Mouse (Mus musculus) limb, embryonic 13.5 days (tissue): ENCODE measurements around the gene Med7. TPM values are rescaled to one million over a fixed set of nuclear protein-coding genes. Genes with fewer than 3 reads are reported as not detected.
A peak's percentile ranks its signal among the peaks of the same experiment; 100 is the strongest.

ENCODE experiments used
- ATAC-seq: fragments of 200-750 bp; cut with Nextera tagmentation; 2 replicates; pipeline ENCODE4 v1.8.0; 2017; ENCODE audit warnings: low read depth, moderate number of reproducible peaks, moderate TSS enrichment; ENCODE audit not compliant: low FRiP score
- H3K27ac ChIP-seq: fragments of 300-500 bp; sonication (generic); 2 replicates; pipeline ENCODE4 v1.5.1; 2015; ENCODE audit warnings: inconsistent platforms, mild to moderate bottlenecking, moderate library complexity
- H3K27me3 ChIP-seq: fragments of 300-500 bp; sonication (generic); 2 replicates; pipeline ENCODE4 v1.6.1; 2015; ENCODE audit warnings: mild to moderate bottlenecking, inconsistent platforms
- H3K36me3 ChIP-seq: fragments of 300-500 bp; sonication (generic); 2 replicates; pipeline ENCODE4 v1.6.1; 2015; ENCODE audit warnings: inconsistent platforms, mild to moderate bottlenecking, moderate library complexity
- H3K4me1 ChIP-seq: fragments of 300-500 bp; sonication (generic); 2 replicates; pipeline ENCODE4 v1.6.1; 2015; ENCODE audit warnings: inconsistent platforms
- H3K4me2 ChIP-seq: fragments of 300-500 bp; sonication (generic); replicated peaks from 2 replicates; pipeline ENCODE4 v1.6.1; 2015; ENCODE audit warnings: inconsistent platforms, mild to moderate bottlenecking, moderate library complexity
- H3K4me3 ChIP-seq: fragments of 300-500 bp; sonication (generic); 2 replicates; pipeline ENCODE4 v1.5.1; 2015; ENCODE audit warnings: moderate library complexity, mild to moderate bottlenecking, inconsistent platforms
- H3K9ac ChIP-seq: fragments of 300-500 bp; sonication (generic); 2 replicates; pipeline ENCODE4 v1.6.1; 2015; ENCODE audit warnings: mild to moderate bottlenecking, inconsistent platforms
- H3K9me3 ChIP-seq: fragments of 300-500 bp; sonication (generic); 2 replicates; pipeline ENCODE4 v1.6.1; 2016; ENCODE audit warnings: inconsistent platforms
- WGBS: fragments of 180-500 bp; shearing (Covaris S2); methylation state at CpG from one replicate; pipeline ENCODE4 v1.1.7; 2015; 5-methylcytosine and 5-hydroxymethylcytosine counted together
- polyA plus RNA-seq: library from polyadenylated mRNA; unstranded; fragments of >200 nt; fragmentation: Nextera tagmentation; extraction: Ambion mirVana; gene quantifications from 2 replicates; pipeline ENCODE4 v1.2.1, GENCODE M21; 2015

The Med7 gene
- polyA plus RNA-seq, 1 experiment from 2014 or later: 83.4 TPM

DNA sequence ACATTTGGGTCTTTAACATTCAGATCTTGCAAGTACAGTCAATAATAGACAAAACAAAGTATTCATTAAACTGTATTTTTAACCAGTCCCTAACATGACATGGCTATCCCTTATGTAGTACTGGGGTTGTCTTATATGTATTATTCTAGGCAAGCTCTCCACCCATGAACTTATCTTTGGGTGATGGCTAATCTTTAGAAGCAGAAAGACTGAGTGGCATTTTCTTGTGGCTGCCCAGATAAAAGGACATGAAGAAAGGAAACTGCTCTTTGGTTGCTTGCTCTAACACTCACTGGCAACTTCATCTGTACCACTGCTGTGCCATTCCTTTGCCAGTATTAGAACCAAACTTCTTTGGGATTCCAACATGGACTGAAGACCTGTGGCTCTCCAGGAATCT, 1.4 kb upstream of the Med7 start:
- Histone ChIP-seq H3K4me2 (no peak overlapping the region), H3K4me1 (peaks cover 9% of the 10 kb centered on the region), H3K27ac (no peak overlapping the region), H3K27me3 (no peaks in the 10 kb centered on the region), H3K4me3 (no peak overlapping the region), H3K9me3 (no peaks in the 10 kb centered on the region), H3K9ac (no peak overlapping the region), H3K36me3 (peaks cover 11% of the 10 kb centered on the region)
- ATAC-seq: no peak

DNA sequence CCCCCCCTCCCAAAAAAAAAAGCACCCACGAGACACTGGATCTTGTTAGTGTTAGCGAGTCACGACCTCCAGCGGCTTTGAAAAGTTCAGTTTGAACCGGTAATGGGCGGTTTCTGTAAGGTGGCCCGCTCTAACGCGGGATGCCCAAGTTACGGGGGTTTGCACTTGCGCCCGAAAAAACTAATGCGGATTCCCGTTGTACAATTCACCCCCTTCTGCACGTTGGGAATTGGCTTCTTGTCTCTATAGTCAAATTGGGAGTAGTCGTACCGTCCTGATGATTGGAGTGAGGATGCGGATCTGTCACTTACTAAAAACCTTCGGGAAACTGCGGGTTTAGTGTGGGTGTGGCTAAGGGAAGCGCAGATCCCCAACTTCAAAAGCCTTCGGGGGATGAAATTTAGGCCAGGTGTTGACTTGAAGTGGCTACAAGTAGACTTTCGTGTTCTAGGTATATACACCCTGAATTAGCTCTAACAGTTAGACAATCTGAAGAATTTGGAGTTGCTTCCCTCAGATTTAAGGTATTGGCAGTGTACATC, 805 bp downstream of the Med7 start:
- peak overlapping the region; percentile 97 for H3K4me3 ChIP-seq
- peak overlapping the region; percentile 94 for H3K9ac ChIP-seq
- under 1% methylated on average over 23 of the region's 23 CpGs for WGBS
- no peak for ATAC-seq
- H3K4me1 ChIP-seq: peaks cover 9% of the 10 kb centered on the region
- no peaks in the 10 kb centered on the region for H3K27me3 ChIP-seq
- H3K36me3 ChIP-seq: peaks cover 29% of the 10 kb centered on the region
- peak overlapping the region; percentile 78 for H3K4me2 ChIP-seq
- H3K27ac ChIP-seq: peak overlapping the region; percentile 88; the same call in 1 of the 2 replicates
- no peaks in the 10 kb centered on the region for H3K9me3 ChIP-seq

DNA sequence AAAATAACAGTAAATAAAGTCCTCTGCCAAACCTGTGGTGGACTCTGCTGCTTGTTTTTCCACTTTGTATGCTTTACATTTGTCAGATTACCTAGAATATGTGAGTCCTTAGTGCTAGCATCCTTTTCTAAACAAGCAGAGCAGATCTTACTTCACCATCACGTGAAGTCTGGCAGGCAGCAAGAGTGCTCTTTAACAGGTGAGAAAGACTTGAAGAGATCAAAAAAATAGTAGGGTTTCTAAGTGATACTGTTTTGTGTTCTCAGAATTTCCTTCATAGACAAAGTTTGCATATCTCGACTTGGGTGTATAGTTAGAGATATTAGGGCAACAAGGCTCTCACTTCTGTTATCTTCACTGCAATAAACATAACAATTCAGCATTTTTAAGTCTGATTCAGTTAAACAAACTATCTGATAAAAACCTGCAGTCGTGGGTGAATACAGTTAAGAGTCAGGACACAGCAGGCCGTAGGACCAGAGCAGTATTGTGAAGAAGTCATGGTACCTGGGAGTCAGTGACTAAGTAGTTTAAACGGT, 2.3 kb downstream of the Med7 start:
- 94% methylated on average over 5 of the region's 5 CpGs for WGBS

DNA sequence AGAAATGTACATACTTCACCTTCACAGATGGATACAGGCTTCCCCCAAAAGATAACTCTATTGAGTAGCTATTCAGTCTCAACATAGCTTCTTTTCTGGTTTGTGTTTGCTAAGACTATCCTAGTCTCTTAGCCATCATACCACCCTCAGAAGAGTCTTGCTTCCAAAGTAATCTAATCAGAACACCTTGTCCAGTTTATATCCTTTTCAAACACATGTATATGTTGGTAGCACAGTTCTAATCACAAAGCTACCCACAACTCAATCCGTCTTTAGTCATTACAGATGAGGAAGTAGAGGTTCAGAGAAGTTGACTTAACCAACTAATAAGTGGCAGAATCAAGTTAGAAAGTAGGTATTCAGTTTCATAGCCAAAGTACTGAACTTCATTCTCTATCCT, 5.0 kb downstream of the Med7 start:
- Histone ChIP-seq H3K9ac (no peak overlapping the region), H3K9me3 (no peaks in the 10 kb centered on the region), H3K4me3 (no peak overlapping the region), H3K27ac (no peak overlapping the region), H3K4me1 (peaks cover 5% of the 10 kb centered on the region; the same call in 1 of the 2 replicates), H3K36me3 (peaks cover 35% of the 10 kb centered on the region), H3K27me3 (no peaks in the 10 kb centered on the region), H3K4me2 (no peak overlapping the region)
- ATAC-seq: no peak
- 95% methylated on average over 1 of the region's 1 CpGs for WGBS

More for the DNA sequence above, 2.3 kb downstream of the Med7 start:
- Histone ChIP-seq H3K36me3 (peaks cover 35% of the 10 kb centered on the region), H3K9me3 (no peaks in the 10 kb centered on the region), H3K4me1 (peaks cover 9% of the 10 kb centered on the region), H3K27me3 (no peaks in the 10 kb centered on the region), H3K4me2 (no peak overlapping the region), H3K9ac (no peak overlapping the region), H3K27ac (no peak overlapping the region), H3K4me3 (no peak overlapping the region)
- no peak for ATAC-seq

DNA sequence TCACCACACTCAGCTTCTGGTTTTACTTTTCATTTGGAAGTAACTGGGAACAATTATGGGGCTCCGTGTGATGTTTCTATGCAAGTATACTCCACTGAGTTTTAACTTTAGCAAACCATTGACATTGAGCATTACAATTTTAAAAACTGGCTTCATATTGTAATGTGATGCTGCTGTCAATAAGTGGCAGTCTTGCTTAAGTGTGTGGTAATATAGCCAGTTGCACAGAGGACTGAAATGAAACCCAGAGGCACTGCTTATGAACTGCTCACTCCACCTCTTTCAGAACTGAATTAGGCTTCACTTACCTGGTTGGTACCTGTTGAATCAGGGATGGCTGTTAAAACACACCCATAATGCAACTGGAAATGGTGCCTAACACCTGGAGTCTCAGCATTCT, 6.4 kb downstream of the Med7 start:
- Histone ChIP-seq H3K27ac (no peak overlapping the region), H3K4me2 (no peak overlapping the region), H3K27me3 (no peaks in the 10 kb centered on the region), H3K9me3 (no peaks in the 10 kb centered on the region), H3K9ac (no peak overlapping the region), H3K4me3 (no peak overlapping the region), H3K4me1 (0 out of 2 replicates have a peak, but pooled peaks cover under 1% of the 10 kb centered on the region), H3K36me3 (peaks cover 35% of the 10 kb centered on the region)
- 76% methylated on average over 1 of the region's 1 CpGs for WGBS
- ATAC-seq: no peak

DNA sequence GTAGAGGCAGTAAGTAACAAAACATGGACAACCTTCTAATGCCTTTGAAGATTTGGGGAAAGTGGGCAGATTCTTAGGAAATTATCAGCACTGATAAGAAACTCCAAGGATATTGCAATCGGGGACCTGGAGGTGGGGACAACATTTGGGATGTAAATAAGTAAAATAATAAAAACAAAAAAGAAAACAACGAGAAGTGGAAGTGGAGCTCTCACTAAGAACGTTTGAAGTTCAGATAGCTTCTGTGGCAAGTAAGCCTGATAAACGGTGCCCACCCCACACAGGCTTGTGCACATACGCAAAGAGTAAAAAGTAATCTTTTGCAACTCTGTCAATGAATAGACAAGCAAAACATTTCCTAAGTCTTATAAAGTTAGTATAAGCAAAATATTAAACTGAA, 7.3 kb downstream of the Med7 start:
- 90% methylated on average over 5 of the region's 5 CpGs for WGBS
- peaks cover 35% of the 10 kb centered on the region for H3K36me3 ChIP-seq
- no peaks in the 10 kb centered on the region for H3K9me3 ChIP-seq

DNA sequence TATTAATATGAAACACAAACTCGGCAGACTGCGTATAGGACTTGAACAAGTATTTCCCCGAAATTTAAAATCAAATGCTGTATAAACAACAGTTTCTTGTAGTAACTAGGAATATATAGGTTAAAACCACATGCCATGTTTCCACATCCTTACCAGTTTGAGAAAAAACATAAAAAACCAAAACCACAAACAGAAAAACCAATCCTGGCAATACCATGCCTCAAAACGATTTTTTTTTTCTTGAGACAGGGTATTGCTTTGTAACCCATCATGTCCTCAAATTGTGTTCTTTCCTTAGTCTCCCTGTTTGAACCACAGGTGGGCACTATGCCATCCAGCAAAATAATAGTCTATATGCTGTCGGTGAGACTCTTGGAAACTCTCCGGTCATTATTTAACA, 9.4 kb downstream of the Med7 start:
- no peak overlapping the region for H3K9ac ChIP-seq
- no peak overlapping the region for H3K4me3 ChIP-seq
- H3K36me3 ChIP-seq: peaks cover 16% of the 10 kb centered on the region
- H3K27me3 ChIP-seq: no peaks in the 10 kb centered on the region
- H3K9me3 ChIP-seq: no peaks in the 10 kb centered on the region
- WGBS: 87% methylated on average over 6 of the region's 6 CpGs
- no peak overlapping the region for H3K27ac ChIP-seq
- H3K4me1 ChIP-seq: no peaks in the 10 kb centered on the region
- ATAC-seq: no peak
- H3K4me2 ChIP-seq: no peak overlapping the region

More for the DNA sequence above, 7.3 kb downstream of the Med7 start:
- no peak for ATAC-seq
- H3K4me2 ChIP-seq: no peak overlapping the region
- no peaks in the 10 kb centered on the region for H3K27me3 ChIP-seq
- no peaks in the 10 kb centered on the region for H3K4me1 ChIP-seq
- H3K4me3 ChIP-seq: no peak overlapping the region
- H3K9ac ChIP-seq: no peak overlapping the region
- no peak overlapping the region for H3K27ac ChIP-seq

DNA sequence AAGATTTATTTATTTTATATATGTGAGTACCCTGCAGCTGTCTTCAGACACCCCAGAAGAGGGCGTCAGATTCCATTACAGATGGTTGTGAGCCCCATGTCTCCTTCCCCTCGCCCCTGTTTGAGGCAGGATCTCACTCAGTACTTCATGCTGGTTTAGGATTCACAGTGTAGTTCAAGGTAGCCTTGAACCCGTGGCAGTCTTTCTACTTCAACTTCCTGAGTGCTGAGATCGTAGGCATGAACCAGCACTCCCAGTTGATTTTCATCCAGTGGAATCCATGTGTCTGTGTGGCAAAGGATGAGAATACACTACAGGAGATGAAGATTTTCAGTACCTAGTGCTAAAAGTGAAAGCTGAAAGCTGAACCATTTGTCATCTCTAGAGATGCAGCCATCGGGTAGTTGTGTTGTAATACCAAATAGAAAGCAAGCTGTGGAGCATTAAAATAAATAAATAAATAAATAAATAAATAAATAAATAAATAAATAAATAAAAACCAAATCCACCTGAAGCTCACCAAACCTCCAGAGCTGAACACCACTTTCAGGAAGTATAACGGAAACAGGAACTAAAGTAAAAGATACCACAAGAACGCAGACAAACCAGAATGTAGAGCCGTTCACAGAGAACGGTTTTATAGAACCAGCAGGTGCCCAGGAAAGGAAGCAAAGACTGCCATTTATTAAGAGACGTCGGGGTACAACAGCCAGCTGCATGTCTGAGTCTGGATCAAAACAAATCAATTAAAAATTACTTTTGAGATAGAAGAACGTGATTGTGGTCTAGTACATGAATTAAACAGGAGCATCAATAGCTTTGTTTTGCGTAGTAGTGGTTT, 11.1 kb downstream of the Med7 start:
- no peak overlapping the region for H3K4me3 ChIP-seq
- peaks cover 6% of the 10 kb centered on the region for H3K36me3 ChIP-seq
- H3K27ac ChIP-seq: no peak overlapping the region
- H3K27me3 ChIP-seq: no peaks in the 10 kb centered on the region
- no peak overlapping the region for H3K9ac ChIP-seq
- H3K4me2 ChIP-seq: no peak overlapping the region
- H3K9me3 ChIP-seq: no peaks in the 10 kb centered on the region
- WGBS: 72% methylated on average over 13 of the region's 13 CpGs
- no peaks in the 10 kb centered on the region for H3K4me1 ChIP-seq
- ATAC-seq: no peak

DNA sequence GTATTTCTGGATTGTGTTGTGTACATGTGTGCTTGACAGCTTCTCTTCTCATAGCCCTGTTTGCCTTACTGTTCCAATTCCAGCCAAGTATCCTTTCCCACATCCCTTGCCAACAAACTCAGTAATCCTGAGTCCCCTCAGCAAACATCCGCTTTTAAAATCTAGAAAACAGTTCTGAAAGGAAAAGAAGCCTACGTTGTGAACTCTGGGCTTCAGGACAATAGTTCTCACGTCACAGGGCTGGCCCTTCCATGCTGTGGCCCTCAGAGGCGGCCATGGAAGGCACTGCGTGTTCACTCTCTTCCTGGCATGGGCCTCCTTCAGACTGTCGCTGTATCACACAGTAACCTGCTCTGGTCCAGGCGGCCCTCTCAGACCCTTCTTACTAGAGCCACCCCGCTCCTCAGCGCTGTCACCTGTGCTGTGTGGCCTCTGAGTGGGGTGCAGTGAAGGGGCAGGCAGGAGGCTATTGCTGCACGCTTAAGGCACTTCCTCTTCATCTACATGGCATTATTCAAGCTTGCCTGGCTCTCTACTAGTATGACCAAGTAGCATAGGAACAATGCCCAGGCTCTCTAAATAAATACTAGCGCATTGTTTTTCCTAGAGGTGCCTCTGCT, 12.8 kb downstream of the Med7 start:
- Histone ChIP-seq H3K4me3 (no peak overlapping the region), H3K9me3 (no peaks in the 10 kb centered on the region), H3K36me3 (no peaks in the 10 kb centered on the region; the same call in 1 of the 2 replicates), H3K4me1 (no peaks in the 10 kb centered on the region), H3K4me2 (no peak overlapping the region), H3K9ac (no peak overlapping the region), H3K27ac (no peak overlapping the region), H3K27me3 (no peaks in the 10 kb centered on the region)
- ATAC-seq: no peak
- 82% methylated on average over 11 of the region's 11 CpGs for WGBS

DNA sequence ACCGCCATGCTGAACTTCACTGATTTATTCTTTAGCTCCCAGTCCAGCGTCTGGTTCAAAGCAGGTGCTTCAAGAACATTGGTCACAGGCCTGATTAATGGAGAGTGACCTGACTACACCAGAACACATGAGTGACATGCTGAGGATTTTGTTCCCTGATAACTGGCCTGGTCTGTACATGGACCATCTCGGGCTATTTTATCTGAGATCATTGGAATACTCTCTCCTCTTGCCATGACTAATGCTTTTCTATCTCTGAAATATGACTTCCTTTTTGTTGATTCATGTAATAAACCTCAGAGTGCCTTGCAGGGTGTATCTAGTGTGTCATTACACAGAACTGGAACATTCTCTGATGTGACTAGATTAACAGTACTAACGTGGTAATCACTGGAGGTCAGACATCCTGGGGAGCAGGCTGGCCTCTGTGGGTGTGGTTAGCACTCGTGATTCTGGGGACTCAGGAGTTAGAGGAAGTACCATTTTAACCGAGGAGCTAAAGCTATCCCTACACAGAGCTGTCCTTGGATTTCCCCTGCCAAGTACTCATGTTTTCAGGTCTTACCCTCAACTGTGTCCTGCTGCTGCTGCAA, 17.8 kb downstream of the Med7 start, which contains the start of gene Havcr2:
Gene Havcr2 (plus strand): TSS at position 483 of the 593 bp plus-strand sequence.
- H3K4me1 ChIP-seq: 0 out of 2 replicates have a peak, but pooled peaks cover 2% of the 10 kb centered on the region
- H3K36me3 ChIP-seq: no peaks in the 10 kb centered on the region
- H3K4me3 ChIP-seq: no peak within 1 kb of the TSS
- no peak for ATAC-seq
- no peaks in the 10 kb centered on the region for H3K27me3 ChIP-seq
- no peak within 1 kb of the TSS for H3K27ac ChIP-seq
- no peak within 1 kb of the TSS for H3K9ac ChIP-seq
- no peak within 1 kb of the TSS for H3K4me2 ChIP-seq
- H3K9me3 ChIP-seq: no peaks in the 10 kb centered on the region
- 79% methylated on average over 6 of the region's 6 CpGs for WGBS

DNA sequence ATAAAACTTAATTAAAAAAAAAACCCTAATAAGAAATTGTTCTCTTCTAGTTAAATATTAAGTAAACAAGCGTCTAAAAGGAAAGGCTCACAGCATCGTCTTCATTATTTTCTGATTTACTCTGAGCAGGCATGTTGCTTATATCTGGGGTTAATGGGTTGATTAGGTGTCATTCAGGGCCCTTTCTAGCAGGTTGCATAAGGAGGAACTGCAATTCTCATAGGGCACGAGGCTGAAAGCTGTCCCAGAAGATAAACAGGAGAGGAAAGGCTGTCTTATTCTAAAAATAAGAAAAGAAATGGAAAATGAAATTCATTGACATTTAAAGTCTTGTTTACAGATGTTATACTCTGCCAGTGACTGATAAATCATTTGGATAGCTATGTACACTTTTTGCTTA, 23.2 kb downstream of the Med7 start:
- WGBS: 64% methylated on average over 3 of the region's 3 CpGs
- Histone ChIP-seq H3K4me2 (no peak overlapping the region), H3K9ac (no peak overlapping the region), H3K4me3 (no peak overlapping the region), H3K4me1 (peaks cover 9% of the 10 kb centered on the region; the same call in 1 of the 2 replicates), H3K36me3 (no peaks in the 10 kb centered on the region), H3K9me3 (no peaks in the 10 kb centered on the region), H3K27me3 (no peaks in the 10 kb centered on the region), H3K27ac (no peak overlapping the region)
- no peak for ATAC-seq

DNA sequence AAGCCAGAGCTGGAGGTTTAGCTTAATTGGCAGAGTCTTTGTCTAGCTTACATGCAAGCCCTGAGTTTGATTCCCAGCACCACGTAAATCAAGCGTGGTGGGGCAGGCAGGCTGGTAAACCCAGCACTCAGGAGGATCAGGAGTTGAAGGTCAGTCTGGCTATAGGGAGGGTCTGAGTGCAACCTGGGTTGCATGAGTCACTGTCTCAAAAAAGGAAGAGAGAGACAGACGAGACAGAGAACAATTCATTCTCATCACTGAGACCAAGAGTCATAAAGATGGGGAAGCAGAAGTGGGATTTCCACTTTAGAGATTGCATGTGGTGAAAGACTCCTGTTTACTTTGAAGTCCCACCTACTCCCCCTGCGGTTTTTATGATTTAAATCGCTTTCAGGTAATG, 24.6 kb downstream of the Med7 start:
- Histone ChIP-seq H3K4me1 (peaks cover 6% of the 10 kb centered on the region; the same call in 1 of the 2 replicates), H3K36me3 (no peaks in the 10 kb centered on the region), H3K4me2 (no peak overlapping the region), H3K9me3 (no peaks in the 10 kb centered on the region), H3K27ac (no peak overlapping the region), H3K9ac (no peak overlapping the region), H3K27me3 (no peaks in the 10 kb centered on the region), H3K4me3 (no peak overlapping the region)
- no peak for ATAC-seq
- 51% methylated on average over 5 of the region's 5 CpGs for WGBS
